Mouse (Mus musculus): ENCODE data around the gene Ak2. TPM values are rescaled to one million over a fixed set of nuclear protein-coding genes. Genes with fewer than 3 reads are reported as not detected.

The Ak2 gene
- polyA plus RNA-seq, 1 experiment from 2014 or later: 276 TPM

GRCm38 (mm10) chr4:129019788-129020187 lies 28.0 kb downstream of the Ak2 start:
- no peaks in the 10 kb centered on the region for H3K9me3 ChIP-seq (ENCODE audit: low read length)
- H3K27ac ChIP-seq (ENCODE audit: low read depth): no peak overlapping the region
- TF ChIP-seq EP300 (IDR thresholded peaks at IDR 0.05; ENCODE audit: low read depth) (no peak), CTCF (IDR thresholded peaks at IDR 0.05; ENCODE audit: low read depth) (no peak)
- no peak for DNase-seq
- H3K4me2 ChIP-seq (ENCODE audit: low read depth, low read length): no peak overlapping the region
- 72% methylated on average over 9 of the region's 9 CpGs for WGBS (ENCODE audit: insufficient replicate concordance)
- ATAC-seq: no peak
- H3K4me1 ChIP-seq (ENCODE audit: insufficient read depth): peaks cover 15% of the 10 kb centered on the region
- no peak overlapping the region for H3K9ac ChIP-seq (replicated peaks)
- H3K4me3 ChIP-seq (ENCODE audit: low read depth, low read length): no peak overlapping the region
- no peaks in the 10 kb centered on the region for H3K36me3 ChIP-seq (replicated peaks; ENCODE audit: insufficient read depth, low read length)
- no peaks in the 10 kb centered on the region for H3K27me3 ChIP-seq (ENCODE audit: insufficient read depth, low read length)

- DNase-seq (peak; percentile 76), ATAC-seq (peak; percentile 59)
- H3K36me3 ChIP-seq (replicated peaks; ENCODE audit: insufficient read depth, low read length): no peaks in the 10 kb centered on the region
- H3K27me3 ChIP-seq (ENCODE audit: insufficient read depth, low read length): no peaks in the 10 kb centered on the region
- H3K4me3 ChIP-seq (ENCODE audit: low read depth, low read length): no peak overlapping the region
- no peak for TF ChIP-seq CTCF (IDR thresholded peaks at IDR 0.05; ENCODE audit: low read depth)
- no peak for TF ChIP-seq EP300 (IDR thresholded peaks at IDR 0.05; ENCODE audit: low read depth)
- no peak overlapping the region for H3K4me2 ChIP-seq (ENCODE audit: low read depth, low read length)
- no peak overlapping the region for H3K27ac ChIP-seq (ENCODE audit: low read depth)
- WGBS (ENCODE audit: insufficient replicate concordance): 60% methylated on average over 6 of the region's 6 CpGs
- H3K9ac ChIP-seq (replicated peaks): no peak overlapping the region
- H3K9me3 ChIP-seq (ENCODE audit: low read length): no peaks in the 10 kb centered on the region
- peaks cover 21% of the 10 kb centered on the region for H3K4me1 ChIP-seq (ENCODE audit: insufficient read depth)
Measured at GRCm38 (mm10) chr4:129020454-129020853, 28.7 kb downstream of the Ak2 start.

GRCm38 (mm10) chr4:129021426-129021825 lies 29.7 kb downstream of the Ak2 start:
- Histone ChIP-seq H3K4me2 (ENCODE audit: low read depth, low read length) (no peak overlapping the region), H3K27ac (ENCODE audit: low read depth) (no peak overlapping the region), H3K4me3 (ENCODE audit: low read depth, low read length) (no peak overlapping the region), H3K9me3 (ENCODE audit: low read length) (no peaks in the 10 kb centered on the region), H3K9ac (replicated peaks) (no peak overlapping the region), H3K4me1 (ENCODE audit: insufficient read depth) (peaks cover 21% of the 10 kb centered on the region), H3K36me3 (replicated peaks; ENCODE audit: insufficient read depth, low read length) (no peaks in the 10 kb centered on the region), H3K27me3 (ENCODE audit: insufficient read depth, low read length) (no peaks in the 10 kb centered on the region)
- DNase-seq (no peak), ATAC-seq (no peak)
- WGBS (ENCODE audit: insufficient replicate concordance): 91% methylated on average over 3 of the region's 3 CpGs
- TF ChIP-seq EP300 (IDR thresholded peaks at IDR 0.05; ENCODE audit: low read depth) (no peak), CTCF (IDR thresholded peaks at IDR 0.05; ENCODE audit: low read depth) (no peak)

GRCm38 (mm10) chr4:129021886-129022285 lies 30.1 kb downstream of the Ak2 start:
- DNase-seq (no peak), ATAC-seq (no peak)
- no peak overlapping the region for H3K4me3 ChIP-seq (ENCODE audit: low read depth, low read length)
- H3K36me3 ChIP-seq (replicated peaks; ENCODE audit: insufficient read depth, low read length): no peaks in the 10 kb centered on the region
- H3K9ac ChIP-seq (replicated peaks): no peak overlapping the region
- 72% methylated on average over 4 of the region's 4 CpGs for WGBS (ENCODE audit: insufficient replicate concordance)
- peaks cover 21% of the 10 kb centered on the region for H3K4me1 ChIP-seq (ENCODE audit: insufficient read depth)
- H3K9me3 ChIP-seq (ENCODE audit: low read length): no peaks in the 10 kb centered on the region
- H3K27me3 ChIP-seq (ENCODE audit: insufficient read depth, low read length): no peaks in the 10 kb centered on the region
- no peak for TF ChIP-seq CTCF (IDR thresholded peaks at IDR 0.05; ENCODE audit: low read depth)
- no peak overlapping the region for H3K4me2 ChIP-seq (ENCODE audit: low read depth, low read length)
- H3K27ac ChIP-seq (ENCODE audit: low read depth): no peak overlapping the region

GRCm38 (mm10) chr4:129023884-129024283 lies 32.1 kb downstream of the Ak2 start:
- no peak for ATAC-seq
- 48% methylated on average over 6 of the region's 6 CpGs for WGBS (ENCODE audit: insufficient replicate concordance)
- Histone ChIP-seq H3K27ac (ENCODE audit: low read depth) (no peak overlapping the region), H3K4me1 (ENCODE audit: insufficient read depth) (peaks cover 19% of the 10 kb centered on the region), H3K27me3 (ENCODE audit: insufficient read depth, low read length) (no peaks in the 10 kb centered on the region), H3K4me3 (ENCODE audit: low read depth, low read length) (no peak overlapping the region), H3K4me2 (ENCODE audit: low read depth, low read length) (no peak overlapping the region), H3K9me3 (ENCODE audit: low read length) (no peaks in the 10 kb centered on the region), H3K9ac (replicated peaks) (no peak overlapping the region), H3K36me3 (replicated peaks; ENCODE audit: insufficient read depth, low read length) (no peaks in the 10 kb centered on the region)
- no peak for DNase-seq
- TF ChIP-seq EP300 (IDR thresholded peaks at IDR 0.05; ENCODE audit: low read depth) (no peak), CTCF (IDR thresholded peaks at IDR 0.05; ENCODE audit: low read depth) (no peak)

- Histone ChIP-seq H3K36me3 (replicated peaks; ENCODE audit: insufficient read depth, low read length) (no peaks in the 10 kb centered on the region), H3K27me3 (ENCODE audit: insufficient read depth, low read length) (no peaks in the 10 kb centered on the region), H3K4me2 (ENCODE audit: low read depth, low read length) (0 out of 2 replicates have a peak overlapping the region, but pooled peaks have one; percentile 22), H3K4me3 (ENCODE audit: low read depth, low read length) (no peak overlapping the region), H3K9me3 (ENCODE audit: low read length) (no peaks in the 10 kb centered on the region), H3K27ac (ENCODE audit: low read depth) (peak overlapping the region; percentile 55), H3K9ac (replicated peaks) (0 out of 2 replicates have a peak overlapping the region, but pooled peaks have one; percentile 11), H3K4me1 (ENCODE audit: insufficient read depth) (peaks cover 15% of the 10 kb centered on the region)
- ATAC-seq: peak; percentile 86
- WGBS (ENCODE audit: insufficient replicate concordance): 26% methylated on average over 6 of the region's 6 CpGs
- no peak for TF ChIP-seq CTCF (IDR thresholded peaks at IDR 0.05; ENCODE audit: low read depth)
- no peak for TF ChIP-seq EP300 (IDR thresholded peaks at IDR 0.05; ENCODE audit: low read depth)
- peak; percentile 68 for DNase-seq
Measured at GRCm38 (mm10) chr4:129024775-129025174, 33.0 kb downstream of the Ak2 start.

DNA sequence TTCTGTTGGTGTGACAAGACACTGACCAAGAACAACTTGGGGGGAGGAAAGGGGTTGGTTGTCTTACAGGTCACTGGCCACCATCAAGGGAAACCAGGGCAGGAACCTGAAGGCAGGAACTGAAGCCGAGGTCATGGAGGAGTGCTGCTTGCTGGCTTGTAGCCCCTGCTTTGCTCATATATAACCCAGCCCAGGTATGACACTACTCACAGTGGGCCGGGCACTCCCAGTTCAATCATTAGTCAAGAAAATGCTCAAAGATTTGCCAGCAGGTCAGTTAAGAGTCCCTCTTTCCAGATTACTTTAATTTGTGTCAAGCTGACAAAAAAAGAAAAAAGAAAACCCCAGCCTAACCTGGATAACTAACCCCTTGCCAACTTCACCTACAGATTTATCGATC lies 33.9 kb downstream of the Ak2 start:
- H3K36me3 ChIP-seq (replicated peaks; ENCODE audit: insufficient read depth, low read length): no peaks in the 10 kb centered on the region
- 78% methylated on average over 3 of the region's 3 CpGs for WGBS (ENCODE audit: insufficient replicate concordance)
- peaks cover 14% of the 10 kb centered on the region for H3K4me1 ChIP-seq (ENCODE audit: insufficient read depth)
- no peak overlapping the region for H3K4me2 ChIP-seq (ENCODE audit: low read depth, low read length)
- no peaks in the 10 kb centered on the region for H3K27me3 ChIP-seq (ENCODE audit: insufficient read depth, low read length)
- TF ChIP-seq CTCF (IDR thresholded peaks at IDR 0.05; ENCODE audit: low read depth): no peak
- no peak for TF ChIP-seq EP300 (IDR thresholded peaks at IDR 0.05; ENCODE audit: low read depth)
- DNase-seq (no peak), ATAC-seq (no peak)
- no peak overlapping the region for H3K27ac ChIP-seq (ENCODE audit: low read depth)
- H3K9me3 ChIP-seq (ENCODE audit: low read length): no peaks in the 10 kb centered on the region
- H3K9ac ChIP-seq (replicated peaks): no peak overlapping the region
- no peak overlapping the region for H3K4me3 ChIP-seq (ENCODE audit: low read depth, low read length)
